Mouse (Mus musculus): ENCODE measurements at regions not wholly inside any gene's neighbourhood (a gene's known extent, or its start where the extent isn't known, plus 50 kb on each side); places are given as distances from the start of the nearest gene placed in this dataset.

GRCm38 (mm10) chr2:75754606-75755005 lies 50.2 kb upstream of the Nfe2l2 start:
- TF ChIP-seq POLR2A (IDR thresholded peaks at IDR 0.05; ENCODE audit: extremely low read depth, insufficient read depth, low read length): no peak
- no peak for TF ChIP-seq CTCF (IDR thresholded peaks at IDR 0.05; ENCODE audit: low read depth, low read length)

Measured in liver, adult 2 months (tissue).